Comparison of ENCODE assay signal across 10 mouse cellular contexts in genomic region chr12:69893927-69894326, GRCm38 (mm10). TPM values are rescaled to one million over a fixed set of nuclear protein-coding genes. Genes with fewer than 3 reads are reported as not detected.
DNase-seq lines count a peak whose midpoint lies in the region; ATAC-seq and TF ChIP-seq lines count a peak whose summit lies in the region.
"Had no signal": no experiment of that assay in that cellular context is flagged by ENCODE, and none has a peak within 500 bp of the region (broad histone marks: within the 10 kb centered on the region; RNA-seq: fewer than 3 reads in every experiment).

No protein-coding gene starts in this region.

- H3K4me3 ChIP-seq in kidney, postnatal 0 days (replicated peaks; ENCODE audit: low read depth, low read length), result no peak overlapping the region
- H3K4me3 ChIP-seq in E14TG2a.4 (replicated peaks; ENCODE audit: low read length), result peak overlapping the region; percentile 91; the same call in 1 of the 2 replicates
- no peak overlapping the region for H3K4me3 ChIP-seq in liver, embryonic 15.5 days (replicated peaks)

- no peaks in the 10 kb centered on the region for H3K27me3 ChIP-seq in kidney, postnatal 0 days (ENCODE audit: insufficient read depth, low read length)
- no peaks in the 10 kb centered on the region for H3K27me3 ChIP-seq in E14TG2a.4 (ENCODE audit: insufficient read depth, low read length)
- no peaks in the 10 kb centered on the region for H3K27me3 ChIP-seq in liver, embryonic 15.5 days

- no peak for DNase-seq in kidney, postnatal 0 days (ENCODE audit: low spot score)
- DNase-seq in kidney, postnatal 36 days, result no peak
- peak; percentile 61 for DNase-seq in ZHBTc4 (ENCODE audit: low read depth, low spot score)
- no peak for DNase-seq in T-cell, adult 2 months (ENCODE audit: low spot score)
- DNase-seq in frontal cortex, postnatal 25 days (ENCODE audit: low spot score in 2 of 2), result no peak
- DNase-seq: cerebellum, adult 9-11 months; kidney, postnatal 10 days; thymus, postnatal 14 days had no signal

- H3K9ac ChIP-seq in kidney, postnatal 0 days (ENCODE audit: low read depth, low read length), result no peak overlapping the region
- no peak overlapping the region; the same call in 1 of the 2 replicates for H3K9ac ChIP-seq in liver, embryonic 15.5 days

- H3K36me3 ChIP-seq in kidney, postnatal 0 days (ENCODE audit: insufficient read depth, low read length), result no peaks in the 10 kb centered on the region
- no peaks in the 10 kb centered on the region for H3K36me3 ChIP-seq in E14TG2a.4 (ENCODE audit: insufficient read depth, low read length)
- H3K36me3 ChIP-seq in liver, embryonic 15.5 days (replicated peaks), result peaks cover 12% of the 10 kb centered on the region; the same call in 1 of the 2 replicates

- no peak overlapping the region for H3K27ac ChIP-seq in kidney, postnatal 0 days
- H3K27ac ChIP-seq in liver, embryonic 15.5 days (replicated peaks), result no peak overlapping the region

- peak; percentile 34 for TF ChIP-seq CTCF in kidney, postnatal 0 days (IDR thresholded peaks at IDR 0.05; ENCODE audit: low read depth)
- TF ChIP-seq CTCF in E14TG2a.4 (conservative IDR thresholded peaks at IDR 0.05; ENCODE audit: low read length), result peak; percentile 17

- ATAC-seq in kidney, postnatal 0 days (replicated peaks; ENCODE audit: low FRiP score, low read depth), result no peak
- no peak for ATAC-seq in liver, embryonic 15.5 days (ENCODE audit: insufficient read depth)

- H3K9me3 ChIP-seq in kidney, postnatal 0 days (replicated peaks; ENCODE audit: low read length), result no peaks in the 10 kb centered on the region
- H3K9me3 ChIP-seq in E14TG2a.4 (ENCODE audit: low read length), result no peaks in the 10 kb centered on the region
- H3K9me3 ChIP-seq in liver, embryonic 15.5 days (replicated peaks), result no peaks in the 10 kb centered on the region

- no peak overlapping the region for H3K4me2 ChIP-seq in kidney, postnatal 0 days (ENCODE audit: low read length)
- peak overlapping the region; percentile 84 for H3K4me2 ChIP-seq in liver, embryonic 15.5 days

- WGBS in kidney, postnatal 0 days, result 64% methylated on average over 6 of the region's 6 CpGs
- WGBS in liver, embryonic 15.5 days (ENCODE audit: insufficient replicate concordance), result 51% methylated on average over 6 of the region's 6 CpGs

- H3K4me1 ChIP-seq in kidney, postnatal 0 days (replicated peaks; ENCODE audit: insufficient read depth, low read length), result peaks cover 9% of the 10 kb centered on the region
- H3K4me1 ChIP-seq in E14TG2a.4 (replicated peaks; ENCODE audit: low read depth, low read length), result peaks cover 35% of the 10 kb centered on the region
- peaks cover 32% of the 10 kb centered on the region for H3K4me1 ChIP-seq in liver, embryonic 15.5 days (replicated peaks)

RNA-seq across cellular contexts. Expression of gene Map4k5, which starts 0.9 kb away (rescaled TPM):
- polyA plus RNA-seq in kidney, postnatal 0 days (2015; fragmentation: Nextera tagmentation; extraction: Ambion mirVana), result 27.3 and 29.1 TPM in 2 replicates
- 25.9 and 28.3 TPM in 2 replicates for polyA plus RNA-seq in liver, embryonic 15.5 days (2015; fragmentation: Nextera tagmentation; extraction: Ambion mirVana)

RNA-seq across cellular contexts. Expression of gene Atl1, which starts 1.5 kb away (rescaled TPM):
- polyA plus RNA-seq in kidney, postnatal 0 days (2015; fragmentation: Nextera tagmentation; extraction: Ambion mirVana), result 3.5 and 5.8 TPM in 2 replicates
- polyA plus RNA-seq in liver, embryonic 15.5 days (2015; fragmentation: Nextera tagmentation; extraction: Ambion mirVana), result 0.91 and 1.5 TPM in 2 replicates
